Mouse (Mus musculus) stomach, postnatal 0 days (tissue): ENCODE results near the gene 6430531B16Rik. TPM values are rescaled to one million over a fixed set of nuclear protein-coding genes. Genes with fewer than 3 reads are reported as not detected.
A peak's percentile ranks its signal among the peaks of the same experiment; 100 is the strongest.

Experiments used
- ATAC-seq: fragments of 200-750 bp; cut with Nextera tagmentation; 2 replicates; pipeline ENCODE4 v1.8.0; 2017; ENCODE audit not compliant: low FRiP score, low TSS enrichment
- DNase-seq: peaks from one replicate; pipeline ENCODE4 v3.0.0-alpha.2; 2016; ENCODE audit warnings: low spot score
- H3K27ac ChIP-seq: fragments of 300-500 bp; sonication (generic); replicated peaks from 2 replicates; pipeline ENCODE4 v1.5.1; 2014; ENCODE audit warnings: mild to moderate bottlenecking, control low read depth
- H3K27me3 ChIP-seq: fragments of 300-500 bp; sonication (generic); 2 replicates; pipeline ENCODE4 v1.6.1; 2014; ENCODE audit warnings: low read length; ENCODE audit not compliant: control insufficient read depth, insufficient read depth
- H3K36me3 ChIP-seq: fragments of 300-500 bp; sonication (generic); 2 replicates; pipeline ENCODE4 v1.6.1; 2014; ENCODE audit warnings: low read length, mixed read lengths; ENCODE audit not compliant: control insufficient read depth, insufficient read depth
- H3K4me1 ChIP-seq: fragments of 300-500 bp; sonication (generic); replicated peaks from 2 replicates; pipeline ENCODE4 v1.6.1; 2014; ENCODE audit warnings: antibody characterized with exemption; ENCODE audit not compliant: control insufficient read depth, insufficient read depth
- H3K4me2 ChIP-seq: fragments of 300-500 bp; sonication (generic); replicated peaks from 2 replicates; pipeline ENCODE4 v1.6.1; 2014; ENCODE audit warnings: low read depth, mild to moderate bottlenecking, control low read depth, moderate library complexity
- H3K4me3 ChIP-seq: fragments of 300-500 bp; sonication (generic); 2 replicates; pipeline ENCODE4 v1.5.1; 2014; ENCODE audit warnings: low read depth, low read length, control low read depth
- H3K9ac ChIP-seq: fragments of 300-500 bp; sonication (generic); 2 replicates; pipeline ENCODE4 v1.6.1; 2014; ENCODE audit warnings: mild to moderate bottlenecking, low read length, control low read depth, mixed read lengths
- H3K9me3 ChIP-seq: fragments of 300-500 bp; sonication (generic); 2 replicates; pipeline ENCODE4 v1.6.1; 2016; ENCODE audit warnings: low read length; ENCODE audit not compliant: control insufficient read depth
- CTCF ChIP-seq: IDR thresholded peaks from 2 replicates; pipeline ENCODE4 v1.5.1; 2016; ENCODE audit warnings: antibody characterized with exemption, low read depth, mild to moderate bottlenecking, moderate library complexity
- EP300 ChIP-seq: optimal IDR thresholded peaks from 2 replicates; pipeline ENCODE3; 2016; ENCODE audit warnings: antibody characterized with exemption
- WGBS: fragments of 180-500 bp; shearing (Covaris S2); extraction: QIAGEN DNeasy Blood & Tissue Kit; methylation state at CpG from one replicate; pipeline ENCODE4 v1.1.7; 2014; 5-methylcytosine and 5-hydroxymethylcytosine counted together
- polyA plus RNA-seq: library from polyadenylated mRNA; unstranded; fragments of >200 nt; fragmentation: Nextera tagmentation; extraction: Ambion mirVana; gene quantifications from 2 replicates; pipeline ENCODE4 v1.2.1, GENCODE M21; 2015

Gene 6430531B16Rik
- polyA plus RNA-seq, 1 experiment from 2014 or later: 0.11 TPM

- Histone ChIP-seq H3K36me3 (no peaks in the 10 kb centered on the region), H3K4me2 (no peak overlapping the region), H3K9ac (no peak overlapping the region), H3K4me1 (no peaks in the 10 kb centered on the region; the same call in 1 of the 2 replicates), H3K27ac (no peak overlapping the region), H3K27me3 (no peaks in the 10 kb centered on the region), H3K4me3 (no peak overlapping the region), H3K9me3 (no peaks in the 10 kb centered on the region)
- 0 out of 2 replicates have a peak, but pooled peaks have one; percentile 4 for TF ChIP-seq CTCF
- no peak for TF ChIP-seq EP300
- WGBS: 49% methylated on average over 5 of the region's 5 CpGs
- no peak for DNase-seq
- ATAC-seq: no peak
These were observed 3.1 kb downstream of the 6430531B16Rik start for GRCm38 (mm10) chr7:139975471-139975870.

- DNase-seq: no peak
- Histone ChIP-seq H3K9me3 (no peaks in the 10 kb centered on the region), H3K27me3 (no peaks in the 10 kb centered on the region), H3K4me2 (no peak overlapping the region), H3K4me1 (no peaks in the 10 kb centered on the region; the same call in 1 of the 2 replicates), H3K36me3 (no peaks in the 10 kb centered on the region), H3K27ac (no peak overlapping the region), H3K9ac (no peak overlapping the region), H3K4me3 (no peak overlapping the region)
- WGBS: 85% methylated on average over 10 of the region's 10 CpGs
- ATAC-seq: no peak
- TF ChIP-seq EP300 (no peak), CTCF (no peak)
These were observed 4.2 kb downstream of the 6430531B16Rik start for GRCm38 (mm10) chr7:139974307-139974706.

- Histone ChIP-seq H3K4me2 (no peak overlapping the region), H3K27me3 (no peaks in the 10 kb centered on the region), H3K9me3 (no peaks in the 10 kb centered on the region), H3K27ac (no peak overlapping the region), H3K4me3 (no peak overlapping the region), H3K36me3 (no peaks in the 10 kb centered on the region), H3K4me1 (no peaks in the 10 kb centered on the region), H3K9ac (no peak overlapping the region)
- no peak for ATAC-seq
- no peak for DNase-seq
- no peak for TF ChIP-seq CTCF
- no peak for TF ChIP-seq EP300
These were observed 5.6 kb downstream of the 6430531B16Rik start for GRCm38 (mm10) chr7:139972923-139973331.

DNA sequence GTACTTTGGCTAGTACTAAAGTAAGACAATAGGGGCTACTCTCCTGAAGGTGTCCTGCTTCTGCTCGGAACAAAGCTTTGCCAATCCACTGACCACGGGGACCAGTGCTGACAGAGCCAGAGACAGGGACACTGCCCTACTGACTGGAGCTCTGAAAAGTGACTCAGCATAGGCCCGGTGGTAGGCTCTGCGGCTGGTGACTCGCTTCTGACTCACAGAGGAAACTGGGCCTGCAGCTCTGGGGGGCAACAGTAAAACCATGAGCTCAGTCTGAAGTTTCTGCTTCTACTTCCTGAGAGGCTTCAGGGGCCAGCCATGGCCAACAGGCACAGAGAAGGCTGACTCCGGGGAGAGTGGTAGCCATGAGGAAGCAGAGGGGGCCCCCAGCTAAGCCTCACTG lies 7.1 kb downstream of the 6430531B16Rik start:
- 51% methylated on average over 6 of the region's 6 CpGs for WGBS
- Histone ChIP-seq H3K27ac (peak overlapping the region; percentile 58), H3K36me3 (no peaks in the 10 kb centered on the region), H3K9ac (no peak overlapping the region; the same call in 1 of the 2 replicates), H3K4me3 (no peak overlapping the region), H3K9me3 (no peaks in the 10 kb centered on the region), H3K27me3 (no peaks in the 10 kb centered on the region), H3K4me1 (no peaks in the 10 kb centered on the region), H3K4me2 (no peak overlapping the region)
- DNase-seq: no peak
- ATAC-seq: peak; percentile 51; the same call in 1 of the 2 replicates
- TF ChIP-seq EP300 (no peak), CTCF (no peak)

- WGBS: 59% methylated on average over 5 of the region's 5 CpGs
- Histone ChIP-seq H3K9ac (no peak overlapping the region), H3K4me1 (no peaks in the 10 kb centered on the region), H3K9me3 (no peaks in the 10 kb centered on the region), H3K27me3 (no peaks in the 10 kb centered on the region), H3K4me2 (no peak overlapping the region), H3K27ac (peak overlapping the region; percentile 58), H3K4me3 (no peak overlapping the region), H3K36me3 (no peaks in the 10 kb centered on the region)
- no peak for DNase-seq
- no peak for TF ChIP-seq CTCF
- no peak for TF ChIP-seq EP300
- 0 out of 2 replicates have a peak, but pooled peaks have one; percentile 20 for ATAC-seq
These were observed 7.6 kb downstream of the 6430531B16Rik start for GRCm38 (mm10) chr7:139970979-139971378.

DNA sequence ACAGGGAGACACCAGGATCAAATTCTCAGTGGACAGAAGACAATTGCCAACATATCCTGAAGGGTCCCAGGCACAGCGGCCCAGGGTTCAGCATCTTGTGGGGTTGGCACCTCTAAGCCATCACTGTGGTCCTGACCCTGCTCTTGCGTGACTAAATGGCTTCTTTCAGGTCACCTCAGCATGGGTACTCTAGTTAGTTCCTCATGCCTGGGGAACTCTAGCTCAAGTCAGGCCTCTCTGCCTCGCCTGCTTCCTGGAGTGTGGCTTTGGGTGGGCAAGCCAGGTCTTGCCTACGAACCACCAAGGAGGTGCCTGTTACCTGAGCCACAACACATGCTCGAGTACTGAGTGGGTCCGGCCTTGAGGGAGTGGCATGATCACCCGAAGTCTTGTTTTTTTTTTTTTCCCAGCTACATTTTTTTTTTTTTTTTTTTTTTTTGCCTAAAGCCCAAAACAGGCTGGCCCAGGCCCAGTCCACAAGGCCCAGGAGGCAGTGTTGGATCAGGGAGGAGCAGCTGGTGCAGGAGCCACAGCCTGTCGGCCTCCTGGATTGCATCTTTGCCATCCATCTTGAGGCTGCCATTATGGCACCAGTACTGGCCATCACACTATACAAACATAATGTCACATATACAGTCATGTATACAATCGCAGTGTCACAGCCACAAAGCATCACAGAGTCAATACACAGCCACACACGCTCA lies 8.2 kb downstream of the 6430531B16Rik start:
- H3K4me2 ChIP-seq: no peak overlapping the region
- H3K9ac ChIP-seq: no peak overlapping the region
- H3K4me1 ChIP-seq: no peaks in the 10 kb centered on the region
- TF ChIP-seq EP300: no peak
- no peak for TF ChIP-seq CTCF
- no peak overlapping the region for H3K4me3 ChIP-seq
- ATAC-seq (no peak), DNase-seq (no peak)
- no peaks in the 10 kb centered on the region for H3K36me3 ChIP-seq
- H3K27me3 ChIP-seq: no peaks in the 10 kb centered on the region
- H3K27ac ChIP-seq: peak overlapping the region; percentile 58
- 69% methylated on average over 10 of the region's 10 CpGs for WGBS
- no peaks in the 10 kb centered on the region for H3K9me3 ChIP-seq
